Mouse (Mus musculus): ENCODE results near the gene Lrrc8c. TPM values are rescaled to one million over a fixed set of nuclear protein-coding genes. Genes with fewer than 3 reads are reported as not detected.
A peak's percentile ranks its signal among the peaks of the same experiment; 100 is the strongest.
"Not testable (repeated sequence)": the region's sequence is repeated elsewhere in the genome, so short reads cannot be mapped to it uniquely, and the experiment has no call there.

Lrrc8c gene
- total RNA-seq, 2 experiments from 2014 or later = 7.9 to 8.4 TPM

GRCm38 (mm10) chr5:105602585-105602984 lies 83.4 kb downstream of the Lrrc8c start:
- no peak for DNase-seq

DNA sequence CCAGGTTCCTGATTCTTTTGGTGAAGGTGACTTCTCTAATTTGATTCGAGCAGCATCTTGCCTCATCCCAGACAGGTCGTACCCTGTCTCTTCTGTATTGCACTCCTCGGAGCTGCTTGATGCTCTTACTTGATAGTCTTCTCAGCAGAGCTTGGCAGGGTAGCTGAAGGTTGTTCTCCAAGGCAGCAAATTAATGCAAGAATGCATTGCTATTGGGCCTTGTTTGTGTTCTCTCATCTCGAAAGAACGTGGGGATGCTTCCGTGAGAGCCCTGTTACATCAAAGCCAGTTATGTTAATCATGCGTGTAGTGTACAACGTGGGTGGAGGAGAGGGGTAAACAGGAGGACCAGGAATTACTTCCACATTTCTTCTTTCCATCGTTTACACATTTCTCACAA lies 86.5 kb downstream of the Lrrc8c start:
- DNase-seq = no peak

DNA sequence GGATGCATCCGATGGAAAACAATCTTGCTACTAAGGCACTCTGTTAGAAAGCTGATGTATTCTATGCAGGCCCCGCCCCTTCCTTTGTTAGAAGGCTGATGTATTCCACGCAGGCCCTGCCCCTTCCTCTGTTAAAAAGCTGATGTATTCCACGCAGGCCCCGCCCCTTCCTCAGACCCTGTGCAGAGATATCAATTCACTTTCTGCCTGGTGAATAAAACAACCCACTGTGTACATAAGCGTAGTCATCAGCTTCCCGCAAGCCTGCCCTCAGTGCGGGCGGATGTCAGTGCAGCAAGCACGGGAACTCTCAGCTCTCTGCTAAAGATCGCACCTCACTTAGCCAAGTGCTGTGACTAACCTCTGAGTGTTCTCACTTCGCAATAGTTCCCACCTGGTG lies 90.5 kb downstream of the Lrrc8c start:
- DNase-seq = no peak

DNA sequence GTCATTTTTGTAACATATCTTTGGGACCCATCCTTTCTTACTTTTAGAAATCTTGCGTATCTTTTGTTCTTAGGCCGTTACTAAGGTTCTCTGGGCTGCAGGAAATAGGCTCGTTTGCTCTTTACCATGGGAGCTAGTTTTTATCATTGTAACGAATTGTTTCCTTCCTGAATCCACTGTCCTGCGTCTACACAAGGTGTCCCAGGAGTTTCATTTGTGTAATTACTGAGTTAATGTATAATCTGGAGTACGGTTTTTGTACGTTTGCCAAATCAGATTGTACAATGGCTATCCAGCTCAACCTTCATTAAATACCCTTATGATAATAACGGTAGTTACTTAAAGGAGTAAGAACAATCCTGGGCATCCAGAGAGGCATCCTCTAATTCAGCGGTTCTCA lies 93.8 kb downstream of the Lrrc8c start:
- DNase-seq = no peak

GRCm38 (mm10) chr5:105614000-105614399 lies 94.8 kb downstream of the Lrrc8c start:
- no peak for DNase-seq

DNA sequence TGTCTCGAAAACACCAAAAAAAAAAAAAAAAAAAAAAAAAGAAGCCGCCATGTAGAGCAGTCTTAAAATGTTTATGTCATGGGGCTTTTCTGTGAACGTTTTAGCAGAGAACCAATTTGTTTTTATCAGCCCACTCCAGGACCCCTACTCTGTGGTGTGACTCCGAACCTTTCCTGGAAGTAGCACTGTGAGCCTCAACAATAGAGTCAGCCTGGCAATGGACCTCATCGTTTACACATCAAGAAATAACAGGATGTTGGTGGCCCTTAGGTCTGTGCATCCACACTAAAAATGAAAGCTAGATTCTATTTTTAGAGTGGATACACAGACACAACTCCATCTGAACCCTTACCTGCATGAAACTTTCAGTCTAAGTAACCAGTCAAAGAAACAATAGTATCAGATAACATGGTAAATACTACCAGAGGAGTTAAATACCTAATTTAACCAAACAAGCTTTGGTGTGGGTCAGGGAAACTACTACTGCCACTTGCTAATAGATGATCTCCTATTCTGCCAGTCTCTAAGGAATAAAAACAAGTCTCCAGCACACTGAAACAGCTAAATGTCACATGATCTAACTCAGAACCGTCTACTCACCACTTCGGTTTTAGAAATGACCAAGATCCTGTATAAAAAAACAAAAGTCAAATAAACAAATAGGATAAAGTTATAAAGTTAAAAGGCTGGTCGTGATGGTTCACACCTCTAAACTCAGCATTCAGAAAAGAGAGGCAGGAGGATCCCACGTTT lies 95.7 kb downstream of the Lrrc8c start:
- no peak for DNase-seq

DNA sequence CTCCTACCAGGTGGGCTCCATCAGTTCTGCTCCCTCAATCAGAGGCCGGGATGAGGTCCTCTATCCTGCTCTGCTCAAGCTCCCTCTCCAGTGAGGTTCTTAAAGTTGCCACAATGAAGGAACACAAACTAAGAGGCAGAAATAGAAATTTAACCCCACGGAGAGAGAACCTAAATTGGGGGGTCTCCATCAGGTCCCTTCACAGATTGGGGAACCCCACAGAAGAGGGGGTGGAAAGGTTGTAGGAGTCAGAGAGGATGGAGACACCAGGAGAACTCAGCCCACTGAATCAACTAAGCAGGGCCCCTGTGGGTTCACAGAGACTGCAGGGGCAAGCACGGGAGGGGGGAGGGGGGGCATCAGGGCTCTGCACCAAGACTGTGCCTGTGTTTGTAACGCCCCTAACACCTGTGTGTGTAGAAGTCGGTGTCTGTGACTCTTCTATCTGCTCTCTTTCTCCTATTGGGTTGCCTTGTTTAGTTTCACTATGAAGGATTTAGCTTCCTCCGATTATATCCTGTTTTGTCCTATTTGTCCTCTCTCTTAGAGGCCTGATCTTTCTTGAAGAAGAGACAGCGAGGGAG lies 96.8 kb downstream of the Lrrc8c start:
- no peak for DNase-seq

- DNase-seq = no peak
Observed at GRCm38 (mm10) chr5:105616538-105616937, 97.3 kb downstream of the Lrrc8c start.

GRCm38 (mm10) chr5:105618510-105618909 lies 99.3 kb downstream of the Lrrc8c start:
- no peak for DNase-seq

DNA sequence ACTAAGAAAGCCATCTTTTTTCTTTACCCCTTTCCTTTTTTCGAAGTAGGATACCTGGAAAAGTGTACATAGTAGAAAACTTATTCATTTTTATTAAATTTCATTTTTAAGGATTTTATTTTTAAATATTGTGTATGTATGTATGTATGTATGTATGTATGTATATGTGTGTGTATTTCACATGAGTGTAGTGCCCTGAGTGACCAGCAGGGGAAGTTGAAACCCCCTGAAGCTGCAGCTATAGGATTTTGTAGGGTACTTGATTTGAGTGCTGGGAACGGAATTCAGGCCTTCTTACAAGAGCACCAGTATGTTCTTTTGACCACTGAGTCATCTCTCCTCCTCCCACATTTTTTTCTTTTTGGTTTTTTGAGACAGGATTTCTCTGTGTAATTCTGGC lies 100.5 kb downstream of the Lrrc8c start:
- no peak for DNase-seq

- peak; percentile 60 for DNase-seq
Observed at GRCm38 (mm10) chr5:105620505-105621116, 101.4 kb downstream of the Lrrc8c start.

DNA sequence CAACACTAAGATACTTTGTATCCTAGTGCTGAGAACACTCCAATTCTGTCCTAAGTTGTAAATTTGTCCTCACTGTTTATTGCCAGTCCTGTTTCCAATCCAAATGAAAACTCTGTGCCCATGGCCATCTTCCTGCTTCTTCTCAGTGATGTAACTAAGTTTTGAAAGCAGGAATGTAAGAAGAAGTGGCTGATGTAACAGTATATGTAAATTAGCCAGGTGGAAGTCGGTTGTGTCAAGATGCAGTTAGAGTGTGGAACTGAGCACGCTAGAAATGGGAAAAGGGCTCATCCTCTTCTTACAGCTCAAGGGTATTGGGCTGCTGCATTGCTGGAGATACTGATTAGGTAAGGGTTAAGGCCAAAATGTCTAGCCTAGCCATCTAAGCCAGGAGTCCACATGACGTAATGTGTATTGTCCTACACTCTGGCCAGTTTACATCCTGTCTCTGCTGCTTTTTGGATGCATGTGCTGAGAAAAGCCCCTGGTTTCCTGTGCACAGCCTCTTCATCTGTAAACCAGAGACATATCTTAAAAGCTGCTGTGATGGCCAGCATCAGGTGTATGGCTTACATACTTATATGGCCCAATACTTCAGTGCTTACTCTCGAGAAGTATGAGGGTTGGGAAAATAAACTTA lies 104.0 kb downstream of the Lrrc8c start:
- DNase-seq = no peak

- DNase-seq = no peak
Observed at GRCm38 (mm10) chr5:105624257-105624656, 105.1 kb downstream of the Lrrc8c start.

- no peak for DNase-seq
Observed at GRCm38 (mm10) chr5:105625504-105626150, 106.4 kb downstream of the Lrrc8c start.

DNA sequence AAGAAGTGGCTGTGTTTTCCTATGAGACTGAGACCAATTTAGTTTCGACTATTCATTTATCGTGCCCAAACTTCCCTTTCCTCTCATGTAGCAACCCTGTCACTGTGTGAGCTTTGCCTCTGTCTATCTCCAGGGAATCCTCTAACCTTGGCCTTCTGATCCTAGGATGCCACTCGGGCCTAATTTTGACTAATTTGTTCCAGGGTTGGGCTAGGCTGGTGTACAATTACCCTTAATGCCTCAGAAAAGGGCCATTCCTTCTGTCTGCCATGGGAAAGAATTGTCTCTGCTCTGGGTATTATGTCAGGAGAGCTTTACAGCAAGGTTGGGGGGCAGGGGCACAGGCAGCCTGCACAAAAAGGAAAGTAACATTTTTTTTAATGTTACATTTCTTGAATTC lies 107.2 kb downstream of the Lrrc8c start:
- DNase-seq = no peak

DNA sequence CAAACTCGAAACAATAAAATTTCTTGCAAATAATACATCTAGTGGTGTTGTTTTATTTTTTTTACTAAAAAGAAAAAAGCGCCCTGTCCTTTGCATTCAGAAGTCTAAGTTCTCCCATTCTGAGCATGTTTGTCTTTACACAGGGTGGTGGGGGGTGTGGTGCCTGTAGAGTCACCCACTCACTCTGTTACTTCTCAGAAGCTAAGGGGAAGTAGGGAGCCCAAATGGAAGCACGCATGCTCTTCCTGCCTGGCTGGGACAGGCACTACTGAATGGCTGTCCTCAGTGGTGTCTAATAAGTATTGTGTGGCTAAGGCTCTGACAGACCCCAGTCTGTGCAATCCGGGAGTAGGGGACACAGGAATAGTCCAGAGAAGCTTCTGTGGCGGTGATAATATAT lies 107.9 kb downstream of the Lrrc8c start:
- DNase-seq = no peak

- DNase-seq = no peak
Observed at GRCm38 (mm10) chr5:105629955-105630354, 110.8 kb downstream of the Lrrc8c start.

DNA sequence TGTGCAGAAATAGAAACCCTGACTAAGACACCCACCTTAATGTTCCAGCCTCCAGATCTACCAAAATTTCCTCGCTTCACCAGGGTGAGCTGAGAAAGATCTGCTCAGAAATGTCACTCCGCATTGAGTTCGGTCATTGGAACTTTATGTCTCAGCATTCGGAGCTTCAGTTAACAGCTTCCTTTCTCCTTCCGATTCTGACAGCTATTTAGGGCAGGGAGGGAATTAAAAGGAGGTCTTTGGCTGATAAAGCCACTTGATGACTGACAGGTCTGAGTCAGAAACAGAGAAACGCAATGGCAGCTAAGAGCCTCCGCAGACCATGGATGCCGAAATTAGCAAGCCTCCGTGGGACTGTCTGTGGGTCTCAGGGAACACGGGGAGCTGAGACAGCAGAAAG lies 112.9 kb downstream of the Lrrc8c start:
- no peak for DNase-seq

DNA sequence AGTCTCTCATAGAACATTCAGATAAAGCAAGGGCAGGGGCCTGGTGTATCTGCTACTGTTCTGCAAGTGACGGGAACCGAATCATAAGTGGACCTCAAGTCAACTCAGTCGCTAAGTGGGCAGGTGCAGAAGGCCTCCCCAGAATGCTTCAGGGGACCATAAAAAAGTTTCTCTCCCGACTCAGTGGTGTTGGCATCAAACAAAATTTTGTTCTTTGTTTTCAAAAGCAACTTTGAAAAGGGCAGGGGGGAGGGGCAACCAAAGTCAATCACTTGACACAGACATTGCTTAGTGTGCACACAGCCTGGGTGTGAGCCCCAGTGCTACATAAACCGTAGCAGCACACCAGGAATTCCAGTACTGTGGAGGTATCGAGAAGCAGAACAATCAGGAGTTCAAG lies 116.4 kb downstream of the Lrrc8c start:
- DNase-seq = no peak

- DNase-seq = no peak
Observed at GRCm38 (mm10) chr5:105636484-105637191, 117.5 kb downstream of the Lrrc8c start.

DNA sequence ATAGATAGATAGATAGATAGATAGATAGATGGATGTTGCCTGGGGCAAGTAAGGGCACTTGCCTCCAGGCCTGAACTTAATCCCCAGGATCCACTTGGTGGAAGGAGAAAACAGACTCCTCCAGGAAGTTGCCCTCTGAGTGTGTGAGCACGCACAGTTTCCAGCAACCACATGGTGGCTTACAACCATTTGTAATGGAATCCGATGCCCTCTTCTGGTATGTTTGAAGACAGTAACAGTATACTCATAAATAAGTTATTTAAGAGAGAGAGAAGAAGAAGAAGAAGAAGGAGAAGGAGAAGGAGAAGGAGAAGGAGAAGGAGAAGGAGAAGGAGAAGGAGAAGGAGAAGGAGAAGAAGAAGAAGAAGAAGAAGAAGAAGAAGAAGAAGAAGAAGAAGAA lies 119.1 kb downstream of the Lrrc8c start:
- not testable (repeated sequence) for DNase-seq

- DNase-seq = no peak
Observed at GRCm38 (mm10) chr5:105638916-105639315, 119.7 kb downstream of the Lrrc8c start.

Measured in gastrocnemius, postnatal 25 days (tissue).